14 mouse cellular contexts compared by ENCODE assay signal in the genomic region with DNA sequence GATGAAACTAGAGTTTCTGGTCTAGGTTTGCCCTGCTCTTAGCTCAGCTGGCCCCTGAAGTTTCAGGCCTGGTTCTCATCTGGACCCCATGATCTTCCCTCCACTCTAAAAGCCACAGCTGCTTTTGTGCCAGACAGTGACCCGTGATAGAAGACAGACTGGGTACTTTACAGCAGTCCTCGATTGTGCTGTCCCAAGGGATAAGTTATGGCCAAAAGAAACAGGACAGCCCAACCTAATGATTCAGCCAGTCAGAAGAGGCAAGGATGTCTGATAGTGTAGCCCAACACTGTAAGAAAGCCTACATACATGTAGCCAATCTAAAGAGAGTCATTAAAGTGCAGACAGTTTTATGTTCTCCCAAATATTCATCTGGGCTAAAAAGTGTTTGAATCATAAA.
DNase-seq lines count a peak whose midpoint lies in the region; ATAC-seq and TF ChIP-seq lines count a peak whose summit lies in the region.
"Had no signal": no experiment of that assay in that cellular context is flagged by ENCODE, and none has a peak within 500 bp of the region (broad histone marks: within the 10 kb centered on the region; RNA-seq: fewer than 3 reads in every experiment).

No protein-coding gene starts in this region.

- no peak overlapping the region for H3K4me3 ChIP-seq in intestine, embryonic 14.5 days (ENCODE audit: low read depth, low read length)
- H3K4me3 ChIP-seq in intestine, postnatal 0 days (ENCODE audit: low read depth, low read length) = no peak overlapping the region
- H3K4me3 ChIP-seq in neural tube, embryonic 15.5 days (replicated peaks) = no peak overlapping the region
- no peak overlapping the region for H3K4me3 ChIP-seq in heart, embryonic 15.5 days
- H3K4me3 ChIP-seq in stomach, embryonic 16.5 days (replicated peaks; ENCODE audit: low read length) = no peak overlapping the region
- H3K4me3 ChIP-seq: forebrain, embryonic 12.5 days; left cerebral cortex, adult 2 months; liver, embryonic 15.5 days had no signal

- no peak for TF ChIP-seq CTCF in intestine, postnatal 0 days (IDR thresholded peaks at IDR 0.05; ENCODE audit: low read depth)

- WGBS in intestine, embryonic 14.5 days = 22% methylated on average over 2 of the region's 2 CpGs
- 47% methylated on average over 2 of the region's 2 CpGs for WGBS in intestine, postnatal 0 days
- 19% methylated on average over 2 of the region's 2 CpGs for WGBS in neural tube, embryonic 15.5 days
- 10% methylated on average over 2 of the region's 2 CpGs for WGBS in heart, embryonic 15.5 days
- WGBS in stomach, embryonic 16.5 days = 29% methylated on average over 2 of the region's 2 CpGs

- no peaks in the 10 kb centered on the region for H3K27me3 ChIP-seq in intestine, embryonic 14.5 days (replicated peaks; ENCODE audit: control insufficient read depth, insufficient read depth, low read length)
- H3K27me3 ChIP-seq in intestine, postnatal 0 days (replicated peaks; ENCODE audit: control insufficient read depth, insufficient read depth, low read length) = no peaks in the 10 kb centered on the region
- no peaks in the 10 kb centered on the region for H3K27me3 ChIP-seq in neural tube, embryonic 15.5 days (replicated peaks)
- H3K27me3 ChIP-seq in heart, embryonic 15.5 days = no peaks in the 10 kb centered on the region
- H3K27me3 ChIP-seq in stomach, embryonic 16.5 days (ENCODE audit: control insufficient read depth, insufficient read depth, low read length) = no peaks in the 10 kb centered on the region
- H3K27me3 ChIP-seq: liver, embryonic 15.5 days had no signal

- H3K36me3 ChIP-seq in intestine, embryonic 14.5 days (ENCODE audit: control insufficient read depth, insufficient read depth, low read length) = no peaks in the 10 kb centered on the region
- H3K36me3 ChIP-seq in intestine, postnatal 0 days (ENCODE audit: control insufficient read depth, insufficient read depth) = no peaks in the 10 kb centered on the region
- H3K36me3 ChIP-seq in neural tube, embryonic 15.5 days = no peaks in the 10 kb centered on the region
- H3K36me3 ChIP-seq in heart, embryonic 15.5 days = no peaks in the 10 kb centered on the region
- no peaks in the 10 kb centered on the region for H3K36me3 ChIP-seq in stomach, embryonic 16.5 days (ENCODE audit: control insufficient read depth, insufficient read depth, low read length)
- H3K36me3 ChIP-seq: forebrain, embryonic 12.5 days; liver, embryonic 15.5 days had no signal

- H3K27ac ChIP-seq in intestine, embryonic 14.5 days (ENCODE audit: low read depth) = peak overlapping the region; percentile 34; the same call in 1 of the 2 replicates
- H3K27ac ChIP-seq in intestine, postnatal 0 days (ENCODE audit: low read depth, low read length) = no peak overlapping the region
- 0 out of 2 replicates have a peak overlapping the region, but pooled peaks have one; percentile 19 for H3K27ac ChIP-seq in neural tube, embryonic 15.5 days (replicated peaks)
- peak overlapping the region; percentile 80 for H3K27ac ChIP-seq in heart, embryonic 15.5 days
- peak overlapping the region; percentile 5; the same call in 1 of the 2 replicates for H3K27ac ChIP-seq in stomach, embryonic 16.5 days (ENCODE audit: low read length)
- H3K27ac ChIP-seq: forebrain, embryonic 12.5 days; left cerebral cortex, adult 2 months; liver, embryonic 15.5 days had no signal

- H3K9me3 ChIP-seq in intestine, embryonic 14.5 days (ENCODE audit: control insufficient read depth, low read length) = no peaks in the 10 kb centered on the region
- H3K9me3 ChIP-seq in intestine, postnatal 0 days (ENCODE audit: control insufficient read depth) = no peaks in the 10 kb centered on the region
- H3K9me3 ChIP-seq in neural tube, embryonic 15.5 days (replicated peaks) = no peaks in the 10 kb centered on the region
- no peaks in the 10 kb centered on the region for H3K9me3 ChIP-seq in heart, embryonic 15.5 days (replicated peaks)
- H3K9me3 ChIP-seq in stomach, embryonic 16.5 days (replicated peaks; ENCODE audit: control insufficient read depth, low read length) = no peaks in the 10 kb centered on the region
- H3K9me3 ChIP-seq: forebrain, embryonic 12.5 days; liver, embryonic 15.5 days had no signal

- no peak overlapping the region for H3K4me2 ChIP-seq in intestine, embryonic 14.5 days (ENCODE audit: low read length)
- H3K4me2 ChIP-seq in intestine, postnatal 0 days (replicated peaks; ENCODE audit: low read depth) = no peak overlapping the region
- no peak overlapping the region for H3K4me2 ChIP-seq in neural tube, embryonic 15.5 days
- H3K4me2 ChIP-seq in heart, embryonic 15.5 days = no peak overlapping the region
- no peak overlapping the region for H3K4me2 ChIP-seq in stomach, embryonic 16.5 days (ENCODE audit: low read depth, low read length)
- H3K4me2 ChIP-seq: forebrain, embryonic 12.5 days; liver, embryonic 15.5 days had no signal

- H3K9ac ChIP-seq in intestine, embryonic 14.5 days (ENCODE audit: low read length) = no peak overlapping the region
- H3K9ac ChIP-seq in intestine, postnatal 0 days (ENCODE audit: low read depth, low read length) = no peak overlapping the region
- H3K9ac ChIP-seq in neural tube, embryonic 15.5 days (replicated peaks) = no peak overlapping the region
- H3K9ac ChIP-seq in heart, embryonic 15.5 days = no peak overlapping the region
- no peak overlapping the region for H3K9ac ChIP-seq in stomach, embryonic 16.5 days (ENCODE audit: low read length)
- H3K9ac ChIP-seq: forebrain, embryonic 12.5 days; liver, embryonic 15.5 days had no signal

- peak; percentile 62; the same call in 1 of the 2 replicates for ATAC-seq in intestine, embryonic 14.5 days (replicated peaks; ENCODE audit: low FRiP score, low TSS enrichment, low read depth)
- no peak for ATAC-seq in intestine, postnatal 0 days
- ATAC-seq in neural tube, embryonic 15.5 days (ENCODE audit: low FRiP score) = no peak
- ATAC-seq in heart, embryonic 15.5 days (replicated peaks; ENCODE audit: insufficient number of reproducible peaks, insufficient read depth, low FRiP score, low read depth) = peak; percentile 73
- ATAC-seq in stomach, embryonic 16.5 days (ENCODE audit: insufficient read depth, low FRiP score) = no peak
- ATAC-seq in megakaryocyte progenitor cell, adult 5-6 weeks (replicated peaks; ENCODE audit: poor library complexity) = no peak

- DNase-seq in intestine, embryonic 14.5 days (ENCODE audit: low spot score) = no peak
- no peak for DNase-seq in neural tube, embryonic 10.5 days (ENCODE audit: extremely low spot score, low spot score)
- no peak for DNase-seq in thymus, postnatal 14 days
- DNase-seq: adrenal gland, adult 2 months; gastrocnemius, postnatal 10 days; thymus, adult 18-20 months had no signal

- H3K4me1 ChIP-seq in intestine, embryonic 14.5 days (replicated peaks; ENCODE audit: control insufficient read depth, insufficient read depth, low read length) = peaks cover 18% of the 10 kb centered on the region; the same call in 1 of the 2 replicates
- no peaks in the 10 kb centered on the region; the same call in 1 of the 2 replicates for H3K4me1 ChIP-seq in intestine, postnatal 0 days (replicated peaks; ENCODE audit: control insufficient read depth, insufficient read depth, low read length)
- peaks cover 4% of the 10 kb centered on the region; the same call in 1 of the 2 replicates for H3K4me1 ChIP-seq in neural tube, embryonic 15.5 days
- peaks cover 30% of the 10 kb centered on the region for H3K4me1 ChIP-seq in heart, embryonic 15.5 days (replicated peaks)
- H3K4me1 ChIP-seq in stomach, embryonic 16.5 days (ENCODE audit: control insufficient read depth, insufficient read depth, low read length) = 0 out of 2 replicates have a peak, but pooled peaks cover 4% of the 10 kb centered on the region
- H3K4me1 ChIP-seq: liver, embryonic 15.5 days had no signal

Comparison
In these comparisons a context has a peak if more than half of its experiments do, and no peak if none do; other contexts are left out.
1. ATAC-seq: peak in intestine, embryonic 14.5 days (single experiment) and heart, embryonic 15.5 days (single experiment); none in intestine, postnatal 0 days (single experiment), neural tube, embryonic 15.5 days (single experiment), stomach, embryonic 16.5 days (single experiment) and megakaryocyte progenitor cell, adult 5-6 weeks (single experiment).